Mouse (Mus musculus) ES-Bruce4 (cell line): ENCODE results near the gene Castor2. TPM values are rescaled to one million over a fixed set of nuclear protein-coding genes. Genes with fewer than 3 reads are reported as not detected.

ENCODE experiments used
- H3K27ac ChIP-seq: 2 replicates; pipeline ENCODE4 v1.5.1; 2012; ENCODE audit warnings: low read length, inconsistent platforms; ENCODE audit not compliant: insufficient read depth
- H3K27me3 ChIP-seq: 2 replicates; pipeline ENCODE4 v1.6.1; 2012; ENCODE audit warnings: mild to moderate bottlenecking, low read length, inconsistent platforms; ENCODE audit not compliant: control insufficient read depth, poor library complexity, insufficient read depth, severe bottlenecking
- H3K36me3 ChIP-seq: 2 replicates; pipeline ENCODE4 v1.6.1; 2012; ENCODE audit warnings: inconsistent platforms, mild to moderate bottlenecking, low read length, moderate library complexity; ENCODE audit not compliant: control insufficient read depth, poor library complexity, insufficient read depth, severe bottlenecking
- H3K4me1 ChIP-seq: one replicate; pipeline ENCODE4 v1.8.1; 2011; ENCODE audit warnings: low read length; ENCODE audit not compliant: control insufficient read depth, insufficient read depth
- H3K4me3 ChIP-seq: 2 replicates; pipeline ENCODE4 v1.5.1; 2011; ENCODE audit warnings: low read depth, mild to moderate bottlenecking, low read length
- H3K9ac ChIP-seq: 2 replicates; pipeline ENCODE4 v1.6.1; 2012; ENCODE audit warnings: low read depth, mild to moderate bottlenecking, inconsistent platforms; ENCODE audit not compliant: poor library complexity, severe bottlenecking
- H3K9me3 ChIP-seq: replicated peaks from 2 replicates; pipeline ENCODE4 v1.6.1; 2012; ENCODE audit warnings: mild to moderate bottlenecking, low read length, inconsistent platforms; ENCODE audit not compliant: control insufficient read depth, poor library complexity, insufficient read depth, severe bottlenecking
- CTCF ChIP-seq: IDR thresholded peaks from one replicate; pipeline ENCODE4 v1.8.1; 2011; ENCODE audit warnings: low read depth, low read length
- EP300 ChIP-seq: IDR thresholded peaks from 2 replicates; pipeline ENCODE4 v1.6.1; 2011; ENCODE audit warnings: low read depth, low read length; ENCODE audit not compliant: insufficient read depth
- POLR2A ChIP-seq: IDR thresholded peaks from one replicate; pipeline ENCODE4 v1.8.1; 2011; ENCODE audit warnings: low read length; ENCODE audit not compliant: insufficient read depth
- polyA plus RNA-seq: library from polyadenylated mRNA; stranded (reverse); fragments of >200 nt; gene quantifications from 2 replicates; pipeline ENCODE4 v1.2.4, GENCODE M21; 2011; ENCODE audit warnings: low read depth; ENCODE audit not compliant: missing spikeins, insufficient read depth, insufficient read length

Gene Castor2
- polyA plus RNA-seq, 1 experiment = 11.1 TPM

DNA sequence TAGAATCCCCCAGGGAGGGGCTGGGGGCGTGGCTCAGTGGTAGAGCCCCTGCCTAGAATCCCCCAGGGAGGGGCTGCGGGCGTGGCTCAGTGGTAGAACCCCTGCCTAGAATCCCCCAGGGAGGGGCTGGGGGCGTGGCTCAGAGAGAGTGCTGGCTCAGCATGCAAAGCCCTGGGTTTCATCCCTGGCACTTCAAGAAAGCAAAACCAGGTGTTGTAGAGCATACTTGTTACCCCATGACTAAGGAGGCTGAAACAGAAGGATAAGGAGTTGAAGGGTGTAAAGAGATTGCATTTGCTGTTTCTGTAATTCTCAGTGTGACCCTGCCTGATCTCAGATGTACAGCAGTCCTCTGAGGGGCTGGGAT lies 22.4 kb downstream of the Castor2 start:
- Histone ChIP-seq H3K4me1 (peaks cover 2% of the 10 kb centered on the region), H3K36me3 (no peaks in the 10 kb centered on the region), H3K27ac (no peak overlapping the region), H3K27me3 (no peaks in the 10 kb centered on the region), H3K4me3 (no peak overlapping the region), H3K9me3 (no peaks in the 10 kb centered on the region), H3K9ac (no peak overlapping the region)
- TF ChIP-seq EP300 (no peak), POLR2A (no peak), CTCF (no peak)

DNA sequence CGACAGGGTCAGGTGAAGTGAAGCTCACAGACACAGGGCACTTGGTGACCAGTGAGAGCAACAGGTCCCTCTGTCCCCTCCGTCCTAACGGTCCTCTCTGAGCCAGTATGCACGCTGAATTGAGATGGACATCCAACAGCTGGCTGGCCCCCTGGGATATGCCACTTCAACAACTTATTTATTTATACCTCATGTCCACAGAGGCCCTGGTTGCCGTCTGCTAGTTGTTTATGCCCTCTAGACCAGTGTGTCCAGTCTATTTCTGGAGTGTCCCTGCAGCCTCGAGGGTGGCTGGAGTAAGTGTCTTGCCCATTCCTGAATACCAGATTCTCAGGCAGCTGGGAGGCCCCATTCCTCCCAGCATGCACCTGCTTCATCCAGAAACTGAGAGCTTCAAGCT lies 24.3 kb downstream of the Castor2 start:
- Histone ChIP-seq H3K4me1 (no peaks in the 10 kb centered on the region), H3K4me3 (no peak overlapping the region), H3K9ac (no peak overlapping the region), H3K27me3 (no peaks in the 10 kb centered on the region), H3K27ac (no peak overlapping the region), H3K36me3 (no peaks in the 10 kb centered on the region), H3K9me3 (no peaks in the 10 kb centered on the region)
- TF ChIP-seq EP300 (no peak), POLR2A (no peak), CTCF (no peak)

DNA sequence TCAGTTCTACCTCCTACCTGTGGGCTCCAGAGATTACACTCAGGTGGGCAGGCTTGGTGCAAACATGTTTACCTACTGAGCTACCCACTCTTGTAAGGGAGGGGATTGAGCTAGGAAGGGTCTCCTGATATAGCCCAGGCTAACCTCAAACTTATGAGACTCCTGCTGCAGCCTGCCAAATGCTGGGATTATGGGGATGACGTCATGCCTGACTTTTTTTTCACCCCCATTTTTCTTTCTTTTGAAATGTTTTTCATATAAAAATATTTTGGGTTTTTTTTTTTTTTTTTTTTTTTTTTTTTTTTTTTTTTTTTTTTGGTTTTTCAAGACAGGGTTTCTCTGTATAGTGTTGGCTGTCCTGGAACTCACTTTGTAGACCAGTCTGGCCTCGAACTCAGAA lies 26.7 kb downstream of the Castor2 start:
- H3K4me1 ChIP-seq = no peaks in the 10 kb centered on the region
- no peak overlapping the region for H3K4me3 ChIP-seq
- no peak overlapping the region for H3K9ac ChIP-seq
- no peaks in the 10 kb centered on the region for H3K9me3 ChIP-seq
- TF ChIP-seq POLR2A (no peak), EP300 (no peak), CTCF (no peak)
- no peaks in the 10 kb centered on the region for H3K27me3 ChIP-seq
- H3K36me3 ChIP-seq = no peaks in the 10 kb centered on the region
- H3K27ac ChIP-seq = no peak overlapping the region

DNA sequence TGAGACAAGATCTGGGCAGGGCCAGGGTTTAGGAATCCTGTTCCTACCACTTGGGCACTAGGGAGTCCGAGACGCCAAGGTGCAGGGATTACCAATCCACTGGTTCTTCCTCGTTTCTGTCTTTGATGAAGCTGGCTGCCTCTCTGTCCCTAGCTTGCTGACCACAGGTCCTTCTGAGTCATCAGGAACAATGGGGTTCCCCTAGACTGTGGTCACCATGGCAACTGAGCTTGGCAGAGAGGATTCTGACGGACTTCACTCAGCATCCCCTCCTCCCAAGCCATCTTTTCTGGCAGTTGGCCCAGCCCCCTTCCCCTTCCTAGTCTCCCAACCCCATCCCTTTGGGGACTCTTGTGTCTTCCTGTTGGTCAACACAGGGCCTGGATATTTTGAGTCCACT lies 32.1 kb downstream of the Castor2 start:
- no peak overlapping the region for H3K27ac ChIP-seq
- H3K9me3 ChIP-seq = no peaks in the 10 kb centered on the region
- H3K4me1 ChIP-seq = no peaks in the 10 kb centered on the region
- no peak overlapping the region for H3K4me3 ChIP-seq
- TF ChIP-seq CTCF (no peak), POLR2A (no peak), EP300 (no peak)
- H3K27me3 ChIP-seq = no peaks in the 10 kb centered on the region
- no peaks in the 10 kb centered on the region for H3K36me3 ChIP-seq
- H3K9ac ChIP-seq = no peak overlapping the region

DNA sequence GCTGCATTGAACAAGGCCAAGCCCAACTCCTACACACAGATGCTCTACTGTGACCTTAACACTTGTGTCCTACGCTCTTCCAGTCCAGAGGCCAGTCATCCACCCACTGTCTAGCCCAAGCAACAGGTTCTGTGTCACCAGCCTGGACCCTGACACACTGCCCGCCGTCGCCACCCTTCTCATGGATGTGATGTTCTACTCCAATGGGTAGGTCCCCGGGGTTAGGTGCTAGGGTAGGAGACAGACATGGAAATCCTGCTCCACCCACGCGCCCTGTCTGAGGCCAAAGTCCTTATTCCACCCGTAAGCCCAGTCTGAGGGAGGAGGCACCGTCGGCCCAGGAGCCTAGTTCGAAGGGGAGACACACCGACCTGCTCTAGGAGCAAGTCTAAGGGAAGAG lies 36.5 kb downstream of the Castor2 start:
- no peaks in the 10 kb centered on the region for H3K9me3 ChIP-seq
- no peaks in the 10 kb centered on the region for H3K27me3 ChIP-seq
- H3K4me1 ChIP-seq = no peaks in the 10 kb centered on the region
- H3K9ac ChIP-seq = no peak overlapping the region
- no peak overlapping the region for H3K27ac ChIP-seq
- H3K4me3 ChIP-seq = no peak overlapping the region
- TF ChIP-seq POLR2A = no peak
- no peak for TF ChIP-seq CTCF
- no peak for TF ChIP-seq EP300
- H3K36me3 ChIP-seq = no peaks in the 10 kb centered on the region

DNA sequence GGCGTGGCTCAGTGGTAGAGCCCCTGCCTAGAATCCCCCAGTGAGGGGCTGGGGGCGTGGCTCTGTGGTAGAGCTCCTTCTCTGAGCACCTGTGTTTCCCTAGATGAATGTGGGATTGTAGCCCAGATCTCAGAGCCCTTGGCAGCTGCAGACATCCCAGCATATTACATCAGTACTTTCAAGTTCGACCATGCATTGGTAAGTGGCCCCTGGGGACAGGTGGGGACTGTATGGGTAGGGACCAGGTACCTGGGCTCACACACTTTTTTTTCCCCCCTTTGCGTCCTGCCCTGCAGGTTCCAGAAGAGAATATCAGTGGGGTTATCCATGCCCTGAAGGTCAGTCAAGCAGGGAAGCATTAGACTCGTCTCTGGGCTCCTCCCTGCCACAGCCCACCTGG lies 38.4 kb downstream of the Castor2 start:
- no peaks in the 10 kb centered on the region for H3K4me1 ChIP-seq

More for the DNA sequence above, 38.4 kb downstream of the Castor2 start:
- Histone ChIP-seq H3K27ac (no peak overlapping the region), H3K36me3 (no peaks in the 10 kb centered on the region), H3K9ac (no peak overlapping the region), H3K27me3 (no peaks in the 10 kb centered on the region), H3K4me3 (no peak overlapping the region), H3K9me3 (no peaks in the 10 kb centered on the region)
- TF ChIP-seq CTCF (no peak), EP300 (no peak), POLR2A (no peak)
